Mouse (Mus musculus) midbrain, embryonic 13.5 days (tissue): ENCODE data around the gene Fscn1. TPM values are rescaled to one million over a fixed set of nuclear protein-coding genes. Genes with fewer than 3 reads are reported as not detected.

Source experiments
- ATAC-seq: fragments of 200-750 bp; cut with Nextera tagmentation; 2 replicates; pipeline ENCODE4 v1.8.0; 2017; ENCODE audit warnings: mild to moderate bottlenecking, moderate TSS enrichment, moderate library complexity
- H3K27ac ChIP-seq: fragments of 300-500 bp; sonication (generic); 2 replicates; pipeline ENCODE4 v1.5.1; 2015; ENCODE audit warnings: inconsistent platforms, mild to moderate bottlenecking, moderate library complexity
- H3K27me3 ChIP-seq: fragments of 300-500 bp; sonication (generic); 2 replicates; pipeline ENCODE4 v1.6.1; 2015; ENCODE audit warnings: mild to moderate bottlenecking, inconsistent platforms
- H3K36me3 ChIP-seq: fragments of 300-500 bp; sonication (generic); 2 replicates; pipeline ENCODE4 v1.6.1; 2015; ENCODE audit warnings: mild to moderate bottlenecking, inconsistent platforms
- H3K4me1 ChIP-seq: fragments of 300-500 bp; sonication (generic); replicated peaks from 2 replicates; pipeline ENCODE4 v1.6.1; 2015; ENCODE audit warnings: inconsistent platforms
- H3K4me2 ChIP-seq: fragments of 300-500 bp; sonication (generic); replicated peaks from 2 replicates; pipeline ENCODE4 v1.6.1; 2015; ENCODE audit warnings: moderate library complexity, mild to moderate bottlenecking, inconsistent platforms
- H3K4me3 ChIP-seq: fragments of 300-500 bp; sonication (generic); replicated peaks from 2 replicates; pipeline ENCODE4 v1.5.1; 2015; ENCODE audit warnings: mild to moderate bottlenecking, inconsistent platforms
- H3K9ac ChIP-seq: fragments of 300-500 bp; sonication (generic); replicated peaks from 2 replicates; pipeline ENCODE4 v1.6.1; 2015; ENCODE audit warnings: mild to moderate bottlenecking, inconsistent platforms
- H3K9me3 ChIP-seq: fragments of 300-500 bp; sonication (generic); 2 replicates; pipeline ENCODE4 v1.6.1; 2016; ENCODE audit warnings: mild to moderate bottlenecking, inconsistent platforms
- WGBS: fragments of 180-500 bp; shearing (Covaris S2); methylation state at CpG from one replicate; pipeline ENCODE4 v1.1.7; 2015; 5-methylcytosine and 5-hydroxymethylcytosine counted together
- polyA plus RNA-seq: library from polyadenylated mRNA; unstranded; fragments of >200 nt; fragmentation: Nextera tagmentation; extraction: Ambion mirVana; gene quantifications from 2 replicates; pipeline ENCODE4 v1.2.1, GENCODE M21; 2015

Fscn1 gene
- polyA plus RNA-seq, 1 experiment from 2014 or later: 555 TPM

GRCm38 (mm10) chr5:142940393-142940792 lies 19.8 kb upstream of the Fscn1 start:
- no peaks in the 10 kb centered on the region for H3K36me3 ChIP-seq
- ATAC-seq: no peak
- H3K27me3 ChIP-seq: no peaks in the 10 kb centered on the region
- H3K4me1 ChIP-seq: peaks cover 6% of the 10 kb centered on the region
- H3K9ac ChIP-seq: no peak overlapping the region
- WGBS: 76% methylated on average over 2 of the region's 2 CpGs
- no peak overlapping the region for H3K27ac ChIP-seq
- no peak overlapping the region for H3K4me3 ChIP-seq
- no peak overlapping the region for H3K4me2 ChIP-seq
- H3K9me3 ChIP-seq: no peaks in the 10 kb centered on the region

GRCm38 (mm10) chr5:142944979-142945682 lies 15.0 kb upstream of the Fscn1 start:
- no peak for ATAC-seq
- Histone ChIP-seq H3K4me1 (no peaks in the 10 kb centered on the region), H3K27me3 (no peaks in the 10 kb centered on the region), H3K9me3 (no peaks in the 10 kb centered on the region), H3K4me2 (no peak overlapping the region), H3K9ac (no peak overlapping the region), H3K4me3 (no peak overlapping the region), H3K27ac (no peak overlapping the region), H3K36me3 (no peaks in the 10 kb centered on the region)
- 71% methylated on average over 8 of the region's 8 CpGs for WGBS

GRCm38 (mm10) chr5:142947460-142947859 lies 12.7 kb upstream of the Fscn1 start:
- H3K4me1 ChIP-seq: no peaks in the 10 kb centered on the region
- no peaks in the 10 kb centered on the region for H3K36me3 ChIP-seq
- no peak overlapping the region for H3K9ac ChIP-seq
- H3K4me2 ChIP-seq: no peak overlapping the region
- ATAC-seq: no peak
- no peak overlapping the region for H3K4me3 ChIP-seq
- H3K9me3 ChIP-seq: no peaks in the 10 kb centered on the region
- 78% methylated on average over 7 of the region's 7 CpGs for WGBS
- no peak overlapping the region for H3K27ac ChIP-seq
- no peaks in the 10 kb centered on the region for H3K27me3 ChIP-seq

- Histone ChIP-seq H3K27ac (no peak overlapping the region), H3K4me3 (no peak overlapping the region), H3K27me3 (no peaks in the 10 kb centered on the region), H3K9me3 (no peaks in the 10 kb centered on the region), H3K9ac (no peak overlapping the region), H3K4me2 (no peak overlapping the region), H3K36me3 (no peaks in the 10 kb centered on the region), H3K4me1 (no peaks in the 10 kb centered on the region)
- no peak for ATAC-seq
- whole genome bisulfite sequencing: 73% methylated on average over 6 of the region's 6 CpGs
Measured at GRCm38 (mm10) chr5:142949580-142949979, 10.6 kb upstream of the Fscn1 start.

GRCm38 (mm10) chr5:142950405-142950804 lies 9.7 kb upstream of the Fscn1 start:
- no peaks in the 10 kb centered on the region for H3K27me3 ChIP-seq
- H3K9me3 ChIP-seq: no peaks in the 10 kb centered on the region
- no peak for ATAC-seq
- no peaks in the 10 kb centered on the region for H3K4me1 ChIP-seq
- no peaks in the 10 kb centered on the region for H3K36me3 ChIP-seq
- WGBS: 84% methylated on average over 6 of the region's 6 CpGs
- H3K27ac ChIP-seq: no peak overlapping the region; the same call in 1 of the 2 replicates
- H3K4me3 ChIP-seq: no peak overlapping the region
- no peak overlapping the region for H3K4me2 ChIP-seq
- no peak overlapping the region for H3K9ac ChIP-seq

- H3K27ac ChIP-seq: no peak overlapping the region
- no peaks in the 10 kb centered on the region for H3K4me1 ChIP-seq
- no peaks in the 10 kb centered on the region for H3K9me3 ChIP-seq
- H3K36me3 ChIP-seq: no peaks in the 10 kb centered on the region
- H3K9ac ChIP-seq: no peak overlapping the region
- ATAC-seq: no peak
- H3K4me3 ChIP-seq: no peak overlapping the region
- 59% methylated on average over 3 of the region's 3 CpGs for WGBS
- H3K27me3 ChIP-seq: no peaks in the 10 kb centered on the region
- no peak overlapping the region for H3K4me2 ChIP-seq
Measured at GRCm38 (mm10) chr5:142953641-142954040, 6.5 kb upstream of the Fscn1 start.

GRCm38 (mm10) chr5:142956956-142957703 lies 3.0 kb upstream of the Fscn1 start:
- Histone ChIP-seq H3K4me2 (no peak overlapping the region), H3K27ac (no peak overlapping the region), H3K4me1 (peaks cover 8% of the 10 kb centered on the region; the same call in 1 of the 2 replicates), H3K27me3 (no peaks in the 10 kb centered on the region), H3K4me3 (no peak overlapping the region), H3K9me3 (no peaks in the 10 kb centered on the region), H3K36me3 (no peaks in the 10 kb centered on the region), H3K9ac (no peak overlapping the region)
- no peak for ATAC-seq
- WGBS: 59% methylated on average over 6 of the region's 6 CpGs

- Histone ChIP-seq H3K9ac (no peak overlapping the region), H3K4me2 (no peak overlapping the region), H3K9me3 (no peaks in the 10 kb centered on the region), H3K36me3 (no peaks in the 10 kb centered on the region), H3K4me1 (peaks cover 14% of the 10 kb centered on the region), H3K4me3 (no peak overlapping the region), H3K27me3 (no peaks in the 10 kb centered on the region), H3K27ac (no peak overlapping the region)
- no peak for ATAC-seq
- WGBS: 91% methylated on average over 14 of the region's 14 CpGs
Measured at GRCm38 (mm10) chr5:142958464-142958863, 1.7 kb upstream of the Fscn1 start.

GRCm38 (mm10) chr5:142959156-142959555 lies 987 bp upstream of the Fscn1 start:
- Histone ChIP-seq H3K27me3 (no peaks in the 10 kb centered on the region), H3K4me3 (no peak overlapping the region), H3K9me3 (no peaks in the 10 kb centered on the region), H3K36me3 (no peaks in the 10 kb centered on the region), H3K9ac (no peak overlapping the region), H3K4me2 (no peak overlapping the region), H3K27ac (no peak overlapping the region), H3K4me1 (peaks cover 21% of the 10 kb centered on the region)
- 71% methylated on average over 4 of the region's 4 CpGs for WGBS
- no peak for ATAC-seq

GRCm38 (mm10) chr5:142960775-142961271 lies 680 bp downstream of the Fscn1 start:
- H3K4me1 ChIP-seq: peaks cover 36% of the 10 kb centered on the region
- H3K27me3 ChIP-seq: no peaks in the 10 kb centered on the region
- ATAC-seq: peak; percentile 7; the same call in 1 of the 2 replicates
- H3K4me2 ChIP-seq: peak overlapping the region; percentile 94
- no peaks in the 10 kb centered on the region for H3K9me3 ChIP-seq
- peaks cover 6% of the 10 kb centered on the region for H3K36me3 ChIP-seq
- peak overlapping the region; percentile 99 for H3K4me3 ChIP-seq
- peak overlapping the region; percentile 100 for H3K9ac ChIP-seq
- WGBS: under 1% methylated on average over 59 of the region's 59 CpGs
- peak overlapping the region; percentile 99 for H3K27ac ChIP-seq

- H3K4me2 ChIP-seq: peak overlapping the region; percentile 94
- peaks cover 43% of the 10 kb centered on the region for H3K4me1 ChIP-seq
- peak overlapping the region; percentile 100 for H3K9ac ChIP-seq
- peak overlapping the region; percentile 99 for H3K27ac ChIP-seq
- H3K4me3 ChIP-seq: peak overlapping the region; percentile 99
- peaks cover 12% of the 10 kb centered on the region for H3K36me3 ChIP-seq
- H3K9me3 ChIP-seq: no peaks in the 10 kb centered on the region
- H3K27me3 ChIP-seq: no peaks in the 10 kb centered on the region
- under 1% methylated on average over 13 of the region's 15 CpGs for WGBS
- peak; percentile 47 for ATAC-seq
Measured at GRCm38 (mm10) chr5:142961398-142961880, 1.3 kb downstream of the Fscn1 start.

GRCm38 (mm10) chr5:142961881-142962443 lies 1.8 kb downstream of the Fscn1 start:
- Histone ChIP-seq H3K9ac (peak overlapping the region; percentile 100), H3K27me3 (no peaks in the 10 kb centered on the region), H3K27ac (peak overlapping the region; percentile 99), H3K4me2 (peak overlapping the region; percentile 94), H3K9me3 (no peaks in the 10 kb centered on the region), H3K4me3 (peak overlapping the region; percentile 99), H3K36me3 (peaks cover 15% of the 10 kb centered on the region), H3K4me1 (peaks cover 48% of the 10 kb centered on the region)
- ATAC-seq: peak; percentile 70
- WGBS: under 1% methylated on average over 43 of the region's 43 CpGs
